Mouse (Mus musculus) erythroblast, embryonic 14.5 days (primary cell): ENCODE measurements around the gene Olfr16.

ENCODE experiments used
- GATA1 ChIP-seq: IDR thresholded peaks from 2 replicates; pipeline ENCODE4 v1.6.1; 2012; ENCODE audit warnings: low read length, inconsistent platforms, mixed read lengths
- TAL1 ChIP-seq: IDR thresholded peaks from 3 replicates; pipeline ENCODE4 v1.6.1; 2012; ENCODE audit warnings: low read length, inconsistent platforms, mixed read lengths

DNA sequence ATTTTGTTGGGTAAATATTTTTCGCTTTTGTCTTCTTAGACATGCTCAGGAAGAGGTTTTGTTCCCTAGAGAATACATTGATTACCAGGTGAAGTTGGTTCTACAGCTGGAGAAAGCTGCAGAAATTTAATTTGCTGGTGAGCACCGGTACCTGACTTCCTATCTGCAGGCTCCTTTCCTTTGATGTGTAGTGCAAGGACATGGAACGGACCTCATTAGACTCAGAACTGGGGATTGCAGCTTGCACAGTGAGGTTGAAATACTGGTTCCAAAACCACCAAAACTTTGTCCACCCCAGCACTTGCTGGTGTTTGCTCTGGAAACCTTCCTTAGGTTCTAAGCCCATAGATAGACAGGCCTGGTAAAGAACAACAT is 40.4 kb downstream of the Olfr16 start:
- TF ChIP-seq GATA1 (no peak), TAL1 (no peak)
